Mouse (Mus musculus): ENCODE measurements around the gene Fam131c. TPM values are rescaled to one million over a fixed set of nuclear protein-coding genes. Genes with fewer than 3 reads are reported as not detected.
A peak's percentile ranks its signal among the peaks of the same experiment; 100 is the strongest.

Fam131c gene
- polyA plus RNA-seq, 1 experiment from 2014 or later = 0.58 TPM

- no peaks in the 10 kb centered on the region; the same call in 1 of the 2 replicates for H3K4me1 ChIP-seq (ENCODE audit: control insufficient read depth, insufficient read depth, low read length)
- no peaks in the 10 kb centered on the region for H3K36me3 ChIP-seq (ENCODE audit: control insufficient read depth, insufficient read depth)
- 71% methylated on average over 18 of the region's 18 CpGs for WGBS
- H3K4me2 ChIP-seq (ENCODE audit: low read depth, low read length) = no peak overlapping the region
- H3K9ac ChIP-seq (ENCODE audit: low read length) = no peak overlapping the region
- H3K9me3 ChIP-seq (replicated peaks; ENCODE audit: control insufficient read depth, low read length) = no peaks in the 10 kb centered on the region
- no peak overlapping the region for H3K4me3 ChIP-seq (ENCODE audit: low read length)
- ATAC-seq (replicated peaks; ENCODE audit: extremely low read depth, insufficient read depth, low FRiP score) = no peak
- H3K27me3 ChIP-seq (ENCODE audit: control insufficient read depth, insufficient read depth, low read length) = peaks cover 1% of the 10 kb centered on the region
- H3K27ac ChIP-seq (ENCODE audit: low read length) = no peak overlapping the region
These were observed 21.5 kb downstream of the Fam131c start for GRCm38 (mm10) chr4:141389366-141390150.

- Histone ChIP-seq H3K4me2 (ENCODE audit: low read depth, low read length) (no peak overlapping the region), H3K36me3 (ENCODE audit: control insufficient read depth, insufficient read depth) (no peaks in the 10 kb centered on the region), H3K9me3 (replicated peaks; ENCODE audit: control insufficient read depth, low read length) (no peaks in the 10 kb centered on the region), H3K9ac (ENCODE audit: low read length) (no peak overlapping the region), H3K4me3 (ENCODE audit: low read length) (no peak overlapping the region), H3K4me1 (ENCODE audit: control insufficient read depth, insufficient read depth, low read length) (peaks cover 5% of the 10 kb centered on the region; the same call in 1 of the 2 replicates), H3K27me3 (ENCODE audit: control insufficient read depth, insufficient read depth, low read length) (no peaks in the 10 kb centered on the region; the same call in 1 of the 2 replicates), H3K27ac (ENCODE audit: low read length) (no peak overlapping the region)
- 74% methylated on average over 12 of the region's 12 CpGs for WGBS
- no peak for ATAC-seq (replicated peaks; ENCODE audit: extremely low read depth, insufficient read depth, low FRiP score)
These were observed 23.3 kb downstream of the Fam131c start for GRCm38 (mm10) chr4:141391293-141391692.

DNA sequence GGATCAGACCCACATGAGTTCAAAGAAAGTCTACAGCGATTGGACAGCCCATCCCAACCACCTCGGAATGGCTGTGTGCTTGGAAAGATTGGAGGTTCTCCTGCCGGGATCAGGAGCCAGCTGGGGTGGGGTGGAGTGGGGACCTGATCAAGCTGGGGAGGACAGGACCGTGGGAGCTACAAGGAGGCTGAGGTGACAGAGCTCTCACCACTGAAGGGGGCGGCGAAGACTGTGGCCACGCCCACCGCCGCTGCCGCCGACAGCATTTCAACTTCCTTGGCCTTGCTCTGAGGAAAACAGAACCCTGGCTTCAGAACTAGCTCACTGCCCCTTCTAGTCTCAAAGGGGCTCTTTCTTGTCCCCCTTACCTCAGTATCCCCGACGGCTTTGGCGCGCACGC is 26.7 kb downstream of the Fam131c start:
- Histone ChIP-seq H3K9me3 (replicated peaks; ENCODE audit: control insufficient read depth, low read length) (no peaks in the 10 kb centered on the region), H3K4me1 (ENCODE audit: control insufficient read depth, insufficient read depth, low read length) (peaks cover 5% of the 10 kb centered on the region; the same call in 1 of the 2 replicates), H3K4me2 (ENCODE audit: low read depth, low read length) (peak overlapping the region; percentile 45), H3K9ac (ENCODE audit: low read length) (no peak overlapping the region), H3K36me3 (ENCODE audit: control insufficient read depth, insufficient read depth) (no peaks in the 10 kb centered on the region), H3K27ac (ENCODE audit: low read length) (no peak overlapping the region), H3K4me3 (ENCODE audit: low read length) (peak overlapping the region; percentile 19), H3K27me3 (ENCODE audit: control insufficient read depth, insufficient read depth, low read length) (no peaks in the 10 kb centered on the region; the same call in 1 of the 2 replicates)
- WGBS = 16% methylated on average over 16 of the region's 16 CpGs
- no peak for ATAC-seq (replicated peaks; ENCODE audit: extremely low read depth, insufficient read depth, low FRiP score)

DNA sequence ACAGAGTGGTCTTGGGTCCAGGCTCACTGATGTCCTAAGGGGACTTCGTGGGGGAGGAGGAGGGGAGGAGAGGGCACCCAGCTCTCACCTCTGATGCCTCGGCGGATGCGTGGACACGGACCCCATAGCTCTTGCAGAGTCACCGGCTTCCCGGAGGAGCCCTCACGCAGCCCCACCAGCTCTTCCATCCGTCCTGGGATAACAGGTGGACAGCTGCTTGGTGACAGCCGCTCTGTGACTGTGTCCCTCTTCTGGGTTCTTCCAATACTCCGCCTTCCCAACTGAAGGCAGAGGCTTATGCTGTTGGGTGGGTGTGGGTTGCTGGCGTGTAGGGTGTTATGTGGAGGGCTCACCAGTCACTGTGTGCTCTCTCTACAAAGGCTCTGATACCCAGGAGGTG is 29.8 kb downstream of the Fam131c start:
- Histone ChIP-seq H3K4me1 (ENCODE audit: control insufficient read depth, insufficient read depth, low read length) (peaks cover 5% of the 10 kb centered on the region; the same call in 1 of the 2 replicates), H3K27me3 (ENCODE audit: control insufficient read depth, insufficient read depth, low read length) (no peaks in the 10 kb centered on the region; the same call in 1 of the 2 replicates), H3K27ac (ENCODE audit: low read length) (no peak overlapping the region), H3K9me3 (replicated peaks; ENCODE audit: control insufficient read depth, low read length) (no peaks in the 10 kb centered on the region), H3K36me3 (ENCODE audit: control insufficient read depth, insufficient read depth) (no peaks in the 10 kb centered on the region), H3K4me2 (ENCODE audit: low read depth, low read length) (no peak overlapping the region), H3K4me3 (ENCODE audit: low read length) (no peak overlapping the region), H3K9ac (ENCODE audit: low read length) (no peak overlapping the region)
- WGBS = 73% methylated on average over 12 of the region's 12 CpGs
- no peak for ATAC-seq (replicated peaks; ENCODE audit: extremely low read depth, insufficient read depth, low FRiP score)

DNA sequence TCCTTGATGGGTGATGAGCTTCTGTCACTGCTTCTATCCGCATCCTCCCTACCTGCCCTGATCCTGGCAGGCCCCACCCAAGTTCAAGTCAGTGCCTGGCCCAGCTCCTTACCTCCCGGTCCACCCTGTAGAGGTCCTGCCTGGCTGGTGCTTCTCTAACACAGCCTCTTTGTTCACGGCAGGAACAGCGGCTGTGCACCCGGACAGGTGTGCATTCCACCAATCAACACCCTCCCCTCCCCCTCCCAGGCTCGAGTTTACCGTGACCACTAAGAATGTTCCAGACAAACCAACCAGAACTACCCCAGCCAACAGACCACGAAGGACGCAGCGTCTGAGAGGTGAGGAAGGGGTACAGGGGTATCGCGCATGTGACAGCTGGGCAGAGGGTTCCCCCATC is 30.5 kb downstream of the Fam131c start, which contains the start of gene Clcnka:
Gene Clcnka (minus strand): TSS at position 180 of the 400 bp plus-strand sequence.
- Histone ChIP-seq H3K36me3 (ENCODE audit: control insufficient read depth, insufficient read depth) (no peaks in the 10 kb centered on the region), H3K4me3 (ENCODE audit: low read length) (no peak within 1 kb of the TSS), H3K4me1 (ENCODE audit: control insufficient read depth, insufficient read depth, low read length) (peaks cover 5% of the 10 kb centered on the region; the same call in 1 of the 2 replicates), H3K4me2 (ENCODE audit: low read depth, low read length) (no peak within 1 kb of the TSS), H3K27me3 (ENCODE audit: control insufficient read depth, insufficient read depth, low read length) (no peaks in the 10 kb centered on the region), H3K9ac (ENCODE audit: low read length) (no peak within 1 kb of the TSS), H3K9me3 (replicated peaks; ENCODE audit: control insufficient read depth, low read length) (no peaks in the 10 kb centered on the region), H3K27ac (ENCODE audit: low read length) (no peak within 1 kb of the TSS)
- WGBS = 44% methylated on average over 12 of the region's 12 CpGs
- ATAC-seq (replicated peaks; ENCODE audit: extremely low read depth, insufficient read depth, low FRiP score) = no peak

GRCm38 (mm10) chr4:141400171-141400570 is 32.2 kb downstream of the Fam131c start:
- 0 out of 2 replicates have a peak, but pooled peaks cover 2% of the 10 kb centered on the region for H3K4me1 ChIP-seq (ENCODE audit: control insufficient read depth, insufficient read depth, low read length)
- ATAC-seq (replicated peaks; ENCODE audit: extremely low read depth, insufficient read depth, low FRiP score) = no peak

DNA sequence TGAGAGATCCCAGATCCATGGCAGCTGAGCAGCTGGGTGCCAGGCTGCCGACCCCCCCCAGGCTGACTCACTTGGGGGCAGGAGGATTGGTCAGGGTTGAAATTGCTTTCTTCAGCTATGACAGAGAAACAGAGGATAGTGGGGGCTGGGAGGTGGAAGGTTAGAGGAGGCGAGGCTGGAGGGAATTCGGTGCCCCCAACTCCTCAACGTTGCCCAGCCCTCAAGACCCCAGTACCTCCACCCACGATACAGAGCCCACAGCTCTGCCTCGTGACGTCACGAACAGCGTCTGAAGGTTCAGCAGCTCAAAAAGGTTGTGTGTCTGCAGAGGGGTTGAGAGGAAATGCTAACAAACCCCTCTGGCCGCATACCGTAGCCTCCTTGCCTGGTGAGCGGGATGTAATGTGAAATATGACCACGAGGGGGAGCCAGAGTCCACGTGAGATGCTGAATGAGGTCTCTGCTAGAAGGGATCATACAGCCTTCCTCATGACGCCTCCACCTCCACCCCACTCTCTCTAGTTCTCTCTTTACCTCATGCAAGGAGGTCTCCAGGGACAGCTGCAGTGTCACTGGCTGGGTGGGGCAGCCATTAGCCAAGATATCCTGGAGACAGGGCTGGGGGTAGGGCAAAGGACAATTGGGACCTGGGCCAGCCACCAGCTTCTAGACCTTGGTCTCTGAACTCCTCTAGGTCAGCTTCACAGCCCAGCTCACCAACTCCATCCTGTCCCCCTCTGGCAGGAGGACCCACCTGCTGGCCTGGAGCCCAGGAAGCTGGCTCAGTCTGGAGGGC is 36.7 kb downstream of the Fam131c start:
- Histone ChIP-seq H3K27me3 (ENCODE audit: control insufficient read depth, insufficient read depth, low read length) (peaks cover 3% of the 10 kb centered on the region; the same call in 1 of the 2 replicates), H3K9ac (ENCODE audit: low read length) (peak overlapping the region; percentile 53; the same call in 1 of the 2 replicates), H3K4me2 (ENCODE audit: low read depth, low read length) (peak overlapping the region; percentile 53), H3K27ac (ENCODE audit: low read length) (no peak overlapping the region), H3K4me1 (ENCODE audit: control insufficient read depth, insufficient read depth, low read length) (peaks cover 17% of the 10 kb centered on the region), H3K36me3 (ENCODE audit: control insufficient read depth, insufficient read depth) (no peaks in the 10 kb centered on the region), H3K9me3 (replicated peaks; ENCODE audit: control insufficient read depth, low read length) (no peaks in the 10 kb centered on the region), H3K4me3 (ENCODE audit: low read length) (no peak overlapping the region)
- WGBS = 10% methylated on average over 15 of the region's 15 CpGs
- ATAC-seq (replicated peaks; ENCODE audit: extremely low read depth, insufficient read depth, low FRiP score) = peak; percentile 68

More at GRCm38 (mm10) chr4:141400171-141400570, 32.2 kb downstream of the Fam131c start:
- no peak overlapping the region for H3K27ac ChIP-seq (ENCODE audit: low read length)
- H3K36me3 ChIP-seq (ENCODE audit: control insufficient read depth, insufficient read depth) = no peaks in the 10 kb centered on the region
- H3K9ac ChIP-seq (ENCODE audit: low read length) = no peak overlapping the region
- H3K9me3 ChIP-seq (replicated peaks; ENCODE audit: control insufficient read depth, low read length) = no peaks in the 10 kb centered on the region
- WGBS = 83% methylated on average over 15 of the region's 15 CpGs
- H3K4me2 ChIP-seq (ENCODE audit: low read depth, low read length) = no peak overlapping the region
- peaks cover 3% of the 10 kb centered on the region; the same call in 1 of the 2 replicates for H3K27me3 ChIP-seq (ENCODE audit: control insufficient read depth, insufficient read depth, low read length)
- no peak overlapping the region for H3K4me3 ChIP-seq (ENCODE audit: low read length)

- 0 out of 2 replicates have a peak overlapping the region, but pooled peaks have one; percentile 7 for H3K9ac ChIP-seq (ENCODE audit: low read length)
These were observed 37.2 kb downstream of the Fam131c start for GRCm38 (mm10) chr4:141405314-141405622.

More at GRCm38 (mm10) chr4:141405314-141405622, 37.2 kb downstream of the Fam131c start:
- WGBS = 80% methylated on average over 3 of the region's 3 CpGs
- H3K9me3 ChIP-seq (replicated peaks; ENCODE audit: control insufficient read depth, low read length) = no peaks in the 10 kb centered on the region
- H3K27me3 ChIP-seq (ENCODE audit: control insufficient read depth, insufficient read depth, low read length) = peaks cover 3% of the 10 kb centered on the region; the same call in 1 of the 2 replicates
- H3K4me3 ChIP-seq (ENCODE audit: low read length) = no peak overlapping the region
- H3K27ac ChIP-seq (ENCODE audit: low read length) = no peak overlapping the region
- H3K36me3 ChIP-seq (ENCODE audit: control insufficient read depth, insufficient read depth) = no peaks in the 10 kb centered on the region
- H3K4me1 ChIP-seq (ENCODE audit: control insufficient read depth, insufficient read depth, low read length) = peaks cover 17% of the 10 kb centered on the region
- no peak overlapping the region for H3K4me2 ChIP-seq (ENCODE audit: low read depth, low read length)
- ATAC-seq (replicated peaks; ENCODE audit: extremely low read depth, insufficient read depth, low FRiP score) = no peak
